Mouse (Mus musculus): Measurements from ENCODE around the gene Rbm19.
A peak's percentile ranks its signal among the peaks of the same experiment; 100 is the strongest.

Rbm19 gene

DNA sequence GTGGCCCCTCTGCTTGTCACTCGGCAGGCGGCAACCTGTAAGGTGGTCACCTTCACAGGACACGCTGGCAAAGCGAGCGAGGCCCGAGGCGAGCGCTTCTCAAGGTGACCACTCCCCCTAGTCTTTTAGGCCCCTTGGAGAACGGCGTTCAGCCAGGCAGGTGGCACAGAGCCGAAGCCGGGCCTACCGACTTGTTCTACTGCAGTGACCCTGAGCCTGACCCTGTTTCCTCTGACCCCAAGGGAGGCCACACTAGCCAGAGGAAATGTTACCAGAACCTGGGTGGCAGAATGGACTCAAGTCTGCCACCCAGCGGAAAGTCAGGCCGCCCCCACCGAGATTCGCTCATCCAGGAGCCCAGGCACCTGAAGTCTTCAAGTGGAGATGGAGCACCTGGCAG, 94.9 kb downstream of the Rbm19 start:
- peak; percentile 16 for DNase-seq

DNA sequence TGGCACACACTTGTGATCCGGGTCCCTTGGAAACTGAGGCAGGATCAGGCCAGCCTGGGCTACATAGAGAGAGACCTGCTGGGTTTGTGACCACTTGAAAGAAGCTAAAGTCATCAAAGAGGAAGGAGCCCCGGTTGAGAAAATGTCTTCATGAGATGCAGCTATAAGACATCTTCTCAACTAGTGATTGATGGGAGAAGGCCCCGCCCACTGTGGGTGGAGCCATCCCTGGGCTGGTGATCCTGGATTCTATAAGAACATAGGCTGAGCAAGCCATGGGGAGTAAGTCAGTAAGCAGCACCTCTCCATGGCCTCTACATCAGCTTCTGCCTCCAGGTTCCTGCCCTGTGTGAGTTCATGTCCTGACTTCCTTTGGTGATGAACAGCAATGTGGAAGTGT, 98.2 kb downstream of the Rbm19 start:
- DNase-seq = no peak

DNA sequence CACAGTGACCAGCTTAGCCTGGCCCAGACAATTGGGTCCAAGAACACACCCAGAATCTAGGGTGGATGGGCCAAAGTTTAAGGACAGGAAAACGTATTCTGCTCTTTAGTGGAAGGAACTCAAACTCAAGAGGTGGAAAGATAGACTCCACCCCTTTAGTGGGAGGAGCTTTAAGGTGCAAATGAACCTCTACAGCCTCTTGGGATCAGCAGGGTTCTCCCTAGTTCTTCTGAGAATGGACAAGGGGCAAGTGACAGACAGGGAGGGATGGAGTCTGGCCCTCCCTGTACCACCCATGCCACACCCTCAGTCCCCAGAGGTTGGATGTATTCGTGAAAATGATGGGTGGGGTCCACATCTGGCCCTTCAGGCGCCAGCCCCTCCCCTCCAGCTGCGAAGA, 105.0 kb downstream of the Rbm19 start:
- DNase-seq = no peak

GRCm38 (mm10) chr5:120225383-120225782, 109.1 kb downstream of the Rbm19 start:
- no peak for DNase-seq

DNA sequence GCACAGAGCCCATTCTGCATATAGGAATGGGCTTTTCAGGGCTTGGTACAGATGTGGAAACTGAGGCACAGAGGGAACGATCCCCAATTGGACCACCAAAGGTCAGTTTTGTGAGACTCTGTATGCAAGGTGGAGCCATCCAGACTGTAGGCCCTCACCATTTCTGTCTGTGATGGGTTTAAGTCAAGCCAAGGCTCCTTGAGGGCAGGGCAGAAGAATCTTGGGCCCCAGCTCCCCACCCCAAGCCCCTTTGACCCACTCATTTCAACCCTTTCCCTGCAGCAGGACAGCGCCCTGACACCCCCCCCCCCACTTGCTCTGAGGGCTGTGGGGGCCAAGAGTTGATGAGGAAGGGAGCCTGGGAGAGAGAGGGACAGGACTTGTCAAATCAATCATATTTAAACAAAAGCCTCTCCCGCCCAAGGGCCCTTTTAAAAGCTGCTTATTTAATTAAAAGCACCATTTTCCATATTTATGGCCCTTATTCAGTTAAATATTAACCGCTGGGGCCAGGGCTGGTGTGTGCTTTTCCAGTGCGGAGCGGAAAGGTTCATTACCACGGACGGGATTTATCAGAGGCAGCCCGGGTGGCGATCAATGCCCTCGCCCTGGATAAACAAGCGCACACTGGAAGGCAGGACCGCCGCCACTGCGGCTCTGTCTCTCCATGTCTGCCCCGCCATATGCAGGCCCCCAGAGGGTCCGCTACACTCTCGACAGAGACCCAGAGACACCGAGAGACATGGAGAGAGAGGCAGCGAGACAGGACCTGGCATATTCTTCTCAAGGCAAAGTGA, 112.5 kb downstream of the Rbm19 start:
- DNase-seq = no peak

DNA sequence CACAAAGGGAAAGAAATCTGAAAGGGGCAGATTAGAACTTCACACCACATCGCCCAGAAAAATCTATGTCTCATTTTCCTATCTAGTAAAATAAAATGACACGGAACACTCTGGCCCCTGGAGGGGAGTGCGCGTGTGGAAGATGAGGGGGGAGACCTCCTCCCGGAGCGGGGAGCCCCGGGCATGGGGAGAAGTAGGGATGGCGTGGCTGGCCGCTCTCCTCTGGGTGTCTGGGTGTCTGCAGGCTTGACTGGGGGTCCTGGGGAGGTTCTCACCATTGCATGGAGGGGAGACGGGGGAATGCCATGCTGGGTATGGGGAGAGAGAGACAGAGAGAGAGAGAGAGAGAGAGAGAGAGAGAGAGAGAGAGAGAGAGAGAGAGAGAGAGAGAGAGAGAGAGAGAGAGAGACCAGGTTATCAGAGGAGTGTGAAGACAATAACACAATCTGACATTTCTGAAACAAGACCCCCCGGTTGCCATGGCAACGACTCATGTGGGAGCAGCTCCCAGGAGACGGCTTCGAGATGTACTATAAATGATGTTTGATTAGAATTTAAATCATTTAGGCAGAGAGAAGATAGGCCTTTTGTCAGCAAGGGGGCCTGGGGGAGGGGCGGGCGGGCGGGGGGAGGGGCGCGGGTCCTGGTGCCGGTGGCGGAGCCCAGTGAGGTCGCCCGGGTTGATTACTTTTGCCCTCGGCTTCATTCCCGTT, 115.3 kb downstream of the Rbm19 start:
- no peak for DNase-seq

DNA sequence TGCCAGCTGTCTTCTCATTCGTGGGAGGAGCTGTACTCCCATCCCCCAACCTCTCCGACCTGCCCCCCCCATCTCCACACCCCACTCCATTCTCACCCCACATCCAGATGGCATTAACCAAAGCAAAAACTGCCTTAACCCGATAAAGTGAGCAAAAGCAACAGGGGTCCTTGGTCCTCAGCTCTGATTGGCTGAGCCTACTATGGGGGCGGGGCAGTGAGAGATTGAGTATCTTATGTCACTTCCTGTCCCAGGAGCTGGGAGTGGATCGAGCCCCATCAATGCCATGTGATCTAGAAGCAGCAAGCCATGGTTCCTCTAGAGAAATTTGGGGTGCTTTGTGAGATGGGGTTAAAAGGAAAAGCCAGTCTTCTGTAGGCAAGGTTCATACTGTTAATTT, 118.9 kb downstream of the Rbm19 start:
- DNase-seq = no peak

GRCm38 (mm10) chr5:120235571-120235970, 119.3 kb downstream of the Rbm19 start:
- no peak for DNase-seq

DNA sequence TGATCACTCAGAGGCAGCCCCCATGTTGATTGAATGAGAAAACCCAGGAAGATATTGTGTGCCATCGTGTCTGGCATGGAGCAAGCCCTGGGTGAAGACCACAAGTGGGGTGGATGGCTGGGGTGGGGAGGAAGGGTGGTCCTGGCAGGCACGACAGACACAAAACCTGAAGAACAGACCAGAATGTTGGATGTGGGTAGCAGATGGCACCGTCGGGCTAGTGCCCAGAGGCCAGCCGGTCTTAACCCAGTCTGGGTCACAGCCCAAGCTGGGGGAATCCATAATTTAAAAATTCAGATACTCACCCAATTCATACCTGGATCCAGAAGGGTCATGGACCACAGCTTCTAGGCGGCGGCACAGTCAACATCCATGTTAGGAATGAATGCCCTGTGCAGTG, 123.8 kb downstream of the Rbm19 start:
- DNase-seq = no peak

DNA sequence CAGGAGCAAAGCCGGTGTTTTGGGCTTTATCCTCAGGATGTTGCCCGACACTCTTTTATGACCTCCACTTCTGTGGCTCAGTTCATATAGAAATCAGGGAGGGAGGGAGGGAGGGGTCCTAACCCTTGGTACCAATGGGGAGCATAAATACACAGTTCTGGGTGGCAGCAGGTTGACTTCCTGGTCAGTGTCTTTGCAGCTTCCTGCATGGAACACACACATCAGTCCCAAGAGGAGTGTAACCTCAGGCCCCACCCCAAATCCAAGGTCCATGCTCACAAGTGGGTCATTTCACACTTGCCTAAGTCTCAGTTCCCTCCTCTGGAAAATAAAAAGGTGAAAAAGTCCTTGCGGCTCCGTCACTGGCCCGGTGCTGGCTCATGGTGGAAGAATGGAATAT, 129.1 kb downstream of the Rbm19 start:
- no peak for DNase-seq
